Mouse (Mus musculus) liver, embryonic 13.5 days (tissue): ENCODE measurements around the gene Ncaph2. TPM values are rescaled to one million over a fixed set of nuclear protein-coding genes. Genes with fewer than 3 reads are reported as not detected.

Source experiments
- ATAC-seq: fragments of 200-750 bp; cut with Nextera tagmentation; 2 replicates; pipeline ENCODE4 v1.8.0; 2017; ENCODE audit warnings: low read depth, mild to moderate bottlenecking, moderate number of reproducible peaks, moderate library complexity
- DNase-seq: peaks from one replicate; pipeline ENCODE4 v3.0.0; 2022
- H3K27ac ChIP-seq: fragments of 300-500 bp; sonication (generic); 2 replicates; pipeline ENCODE4 v1.5.1; 2015; ENCODE audit warnings: moderate library complexity, mild to moderate bottlenecking, inconsistent platforms
- H3K27me3 ChIP-seq: fragments of 300-500 bp; sonication (generic); 2 replicates; pipeline ENCODE4 v1.6.1; 2015; ENCODE audit warnings: mild to moderate bottlenecking, inconsistent platforms
- H3K36me3 ChIP-seq: fragments of 300-500 bp; sonication (generic); 2 replicates; pipeline ENCODE4 v1.6.1; 2015; ENCODE audit warnings: mild to moderate bottlenecking, inconsistent platforms
- H3K4me1 ChIP-seq: fragments of 300-500 bp; sonication (generic); replicated peaks from 2 replicates; pipeline ENCODE4 v1.6.1; 2015; ENCODE audit warnings: inconsistent platforms
- H3K4me2 ChIP-seq: fragments of 300-500 bp; sonication (generic); 2 replicates; pipeline ENCODE4 v1.6.1; 2015; ENCODE audit warnings: inconsistent platforms, mild to moderate bottlenecking, moderate library complexity
- H3K4me3 ChIP-seq: fragments of 300-500 bp; sonication (generic); replicated peaks from 2 replicates; pipeline ENCODE4 v1.5.1; 2015; ENCODE audit warnings: mild to moderate bottlenecking, inconsistent platforms
- H3K9ac ChIP-seq: fragments of 300-500 bp; sonication (generic); 2 replicates; pipeline ENCODE4 v1.6.1; 2015; ENCODE audit warnings: mild to moderate bottlenecking, inconsistent platforms
- H3K9me3 ChIP-seq: fragments of 300-500 bp; sonication (generic); replicated peaks from 2 replicates; pipeline ENCODE4 v1.6.1; 2016; ENCODE audit warnings: inconsistent platforms
- WGBS: fragments of 180-500 bp; shearing (Covaris S2); methylation state at CpG from one replicate; pipeline ENCODE4 v1.1.7; 2015; ENCODE audit not compliant: insufficient replicate concordance; 5-methylcytosine and 5-hydroxymethylcytosine counted together
- polyA plus RNA-seq: library from polyadenylated mRNA; unstranded; fragments of >200 nt; fragmentation: Nextera tagmentation; extraction: Ambion mirVana; gene quantifications from 2 replicates; pipeline ENCODE4 v1.2.1, GENCODE M21; 2015

Gene Ncaph2
- polyA plus RNA-seq, result 114 and 131 TPM in 2 replicates

- Histone ChIP-seq H3K4me1 (peaks cover 52% of the 10 kb centered on the region), H3K4me3 (peak within 1 kb of the TSS; percentile 71), H3K4me2 (peak within 1 kb of the TSS; percentile 81), H3K9me3 (no peaks in the 10 kb centered on the region), H3K27me3 (no peaks in the 10 kb centered on the region), H3K9ac (peak within 1 kb of the TSS; percentile 86), H3K36me3 (peaks cover 69% of the 10 kb centered on the region), H3K27ac (peak within 1 kb of the TSS; percentile 91)
- DNase-seq (peak; percentile 89), ATAC-seq (peak; percentile 87)
- WGBS, result under 1% methylated on average over 64 of the region's 64 CpGs
Measured at GRCm38 (mm10) chr15:89355241-89356187, at the start of gene Ncaph2, which contains the start of gene Lmf2. Gene Ncaph2, plus strand, starts transcription at chr15:89355719. Gene Lmf2, minus strand, starts transcription at chr15:89355659.

GRCm38 (mm10) chr15:89305966-89306365 is 49.6 kb upstream of the Ncaph2 start:
- no peak for DNase-seq
- Histone ChIP-seq H3K9me3 (no peaks in the 10 kb centered on the region), H3K27me3 (no peaks in the 10 kb centered on the region), H3K4me1 (peaks cover 33% of the 10 kb centered on the region), H3K36me3 (peaks cover 70% of the 10 kb centered on the region), H3K4me3 (no peak overlapping the region), H3K27ac (no peak overlapping the region), H3K9ac (no peak overlapping the region), H3K4me2 (no peak overlapping the region)
- ATAC-seq, result no peak
- WGBS, result 64% methylated on average over 1 of the region's 1 CpGs

GRCm38 (mm10) chr15:89307461-89307860 is 48.1 kb upstream of the Ncaph2 start:
- 79% methylated on average over 13 of the region's 13 CpGs for WGBS
- H3K9me3 ChIP-seq, result no peaks in the 10 kb centered on the region
- H3K36me3 ChIP-seq, result peaks cover 55% of the 10 kb centered on the region

GRCm38 (mm10) chr15:89308406-89309139 is 46.9 kb upstream of the Ncaph2 start:
- H3K27me3 ChIP-seq, result no peaks in the 10 kb centered on the region
- no peak overlapping the region for H3K4me3 ChIP-seq
- H3K36me3 ChIP-seq, result peaks cover 44% of the 10 kb centered on the region
- no peak overlapping the region for H3K9ac ChIP-seq
- peaks cover 58% of the 10 kb centered on the region for H3K4me1 ChIP-seq
- no peak overlapping the region for H3K27ac ChIP-seq
- H3K4me2 ChIP-seq, result no peak overlapping the region
- 74% methylated on average over 7 of the region's 7 CpGs for WGBS
- ATAC-seq (no peak), DNase-seq (no peak)
- H3K9me3 ChIP-seq, result no peaks in the 10 kb centered on the region

More at GRCm38 (mm10) chr15:89307461-89307860, 48.1 kb upstream of the Ncaph2 start:
- ATAC-seq, result no peak
- Histone ChIP-seq H3K4me2 (no peak overlapping the region), H3K9ac (no peak overlapping the region), H3K4me1 (peaks cover 47% of the 10 kb centered on the region), H3K27me3 (no peaks in the 10 kb centered on the region), H3K4me3 (no peak overlapping the region), H3K27ac (no peak overlapping the region)
- DNase-seq, result no peak

- Histone ChIP-seq H3K9ac (peak overlapping the region; percentile 37), H3K27ac (peak overlapping the region; percentile 55), H3K4me2 (peak overlapping the region; percentile 33), H3K36me3 (peaks cover 29% of the 10 kb centered on the region), H3K9me3 (no peaks in the 10 kb centered on the region), H3K4me1 (peaks cover 69% of the 10 kb centered on the region), H3K27me3 (no peaks in the 10 kb centered on the region), H3K4me3 (no peak overlapping the region)
- WGBS, result 26% methylated on average over 6 of the region's 6 CpGs
- 0 out of 2 replicates have a peak, but pooled peaks have one; percentile 6 for ATAC-seq
- no peak for DNase-seq
Measured at GRCm38 (mm10) chr15:89309962-89310498, 45.5 kb upstream of the Ncaph2 start.

GRCm38 (mm10) chr15:89313359-89313758 is 42.2 kb upstream of the Ncaph2 start:
- peak overlapping the region; percentile 94 for H3K4me2 ChIP-seq
- no peaks in the 10 kb centered on the region for H3K27me3 ChIP-seq
- DNase-seq (no peak), ATAC-seq (no peak)
- peak overlapping the region; percentile 92; the same call in 1 of the 2 replicates for H3K4me3 ChIP-seq
- H3K36me3 ChIP-seq, result no peaks in the 10 kb centered on the region
- H3K9ac ChIP-seq, result no peak overlapping the region
- 0 out of 2 replicates have a peak overlapping the region, but pooled peaks have one; percentile 12 for H3K27ac ChIP-seq
- H3K4me1 ChIP-seq, result peaks cover 70% of the 10 kb centered on the region
- WGBS, result 75% methylated on average over 4 of the region's 4 CpGs
- H3K9me3 ChIP-seq, result no peaks in the 10 kb centered on the region

- H3K9me3 ChIP-seq, result no peaks in the 10 kb centered on the region
- peak overlapping the region; percentile 94 for H3K9ac ChIP-seq
- ATAC-seq (no peak), DNase-seq (no peak)
- H3K4me1 ChIP-seq, result peaks cover 63% of the 10 kb centered on the region
- WGBS, result 32% methylated on average over 3 of the region's 3 CpGs
- no peaks in the 10 kb centered on the region for H3K27me3 ChIP-seq
- H3K4me3 ChIP-seq, result peak overlapping the region; percentile 92
- peak overlapping the region; percentile 94 for H3K4me2 ChIP-seq
- no peaks in the 10 kb centered on the region for H3K36me3 ChIP-seq
- H3K27ac ChIP-seq, result no peak overlapping the region; the same call in 1 of the 2 replicates
Measured at GRCm38 (mm10) chr15:89314107-89314506, 41.4 kb upstream of the Ncaph2 start.

- Histone ChIP-seq H3K9me3 (no peaks in the 10 kb centered on the region), H3K27ac (peak overlapping the region; percentile 59), H3K4me1 (peaks cover 57% of the 10 kb centered on the region), H3K4me2 (peak overlapping the region; percentile 94), H3K4me3 (peak overlapping the region; percentile 92), H3K27me3 (no peaks in the 10 kb centered on the region), H3K9ac (peak overlapping the region; percentile 94), H3K36me3 (no peaks in the 10 kb centered on the region)
- WGBS, result under 1% methylated on average over 58 of the region's 58 CpGs
- ATAC-seq (peak; percentile 5), DNase-seq (peak; percentile 26)
Measured at GRCm38 (mm10) chr15:89314511-89315189, 40.9 kb upstream of the Ncaph2 start.

GRCm38 (mm10) chr15:89315190-89315731 is 40.3 kb upstream of the Ncaph2 start, which contains the start of gene Sbf1:
Gene Sbf1, minus strand, starts transcription at chr15:89315311.
- Histone ChIP-seq H3K27ac (peak within 1 kb of the TSS; percentile 67), H3K4me1 (peaks cover 51% of the 10 kb centered on the region), H3K27me3 (no peaks in the 10 kb centered on the region), H3K9me3 (no peaks in the 10 kb centered on the region), H3K36me3 (no peaks in the 10 kb centered on the region), H3K4me3 (peak within 1 kb of the TSS; percentile 92), H3K9ac (peak within 1 kb of the TSS; percentile 94), H3K4me2 (peak within 1 kb of the TSS; percentile 94)
- under 1% methylated on average over 37 of the region's 37 CpGs for WGBS
- ATAC-seq (peak; percentile 100), DNase-seq (peak; percentile 98)

- peak; percentile 34 for DNase-seq
- no peaks in the 10 kb centered on the region for H3K9me3 ChIP-seq
- H3K4me2 ChIP-seq, result peak overlapping the region; percentile 94
- 68% methylated on average over 11 of the region's 11 CpGs for WGBS
- no peak for ATAC-seq
- no peaks in the 10 kb centered on the region for H3K27me3 ChIP-seq
- H3K27ac ChIP-seq, result peak overlapping the region; percentile 67; the same call in 1 of the 2 replicates
- peaks cover 50% of the 10 kb centered on the region for H3K4me1 ChIP-seq
- 0 out of 2 replicates have a peak overlapping the region, but pooled peaks have one; percentile 92 for H3K4me3 ChIP-seq
- H3K36me3 ChIP-seq, result no peaks in the 10 kb centered on the region
- H3K9ac ChIP-seq, result no peak overlapping the region
Measured at GRCm38 (mm10) chr15:89316146-89316545, 39.4 kb upstream of the Ncaph2 start.
